Mouse (Mus musculus) neural tube, embryonic 14.5 days (tissue): ENCODE data around the gene Sigirr. TPM values are rescaled to one million over a fixed set of nuclear protein-coding genes. Genes with fewer than 3 reads are reported as not detected.

ENCODE experiments used
- ATAC-seq: fragments of 200-750 bp; cut with Nextera tagmentation; 2 replicates; pipeline ENCODE4 v1.8.0; 2017; ENCODE audit warnings: low read depth, mild to moderate bottlenecking, moderate TSS enrichment, moderate library complexity
- H3K27ac ChIP-seq: fragments of 300-500 bp; sonication (generic); 2 replicates; pipeline ENCODE4 v1.5.1; 2014; ENCODE audit warnings: low read depth, mild to moderate bottlenecking, control low read depth, low read length, moderate library complexity, mixed read lengths
- H3K27me3 ChIP-seq: fragments of 300-500 bp; sonication (generic); 2 replicates; pipeline ENCODE4 v1.6.1; 2014; ENCODE audit warnings: low read length; ENCODE audit not compliant: control insufficient read depth, insufficient read depth
- H3K36me3 ChIP-seq: fragments of 300-500 bp; sonication (generic); 2 replicates; pipeline ENCODE4 v1.6.1; 2014; ENCODE audit warnings: low read length, mixed read lengths; ENCODE audit not compliant: control insufficient read depth, insufficient read depth
- H3K4me1 ChIP-seq: fragments of 300-500 bp; sonication (generic); 2 replicates; pipeline ENCODE4 v1.6.1; 2014; ENCODE audit warnings: low read length; ENCODE audit not compliant: control insufficient read depth, insufficient read depth
- H3K4me2 ChIP-seq: fragments of 300-500 bp; sonication (generic); 2 replicates; pipeline ENCODE4 v1.6.1; 2014; ENCODE audit warnings: mild to moderate bottlenecking, low read depth, low read length, control low read depth
- H3K4me3 ChIP-seq: fragments of 300-500 bp; sonication (generic); 2 replicates; pipeline ENCODE4 v1.5.1; 2014; ENCODE audit warnings: low read depth, low read length, control low read depth, mixed read lengths
- H3K9ac ChIP-seq: fragments of 300-500 bp; sonication (generic); replicated peaks from 2 replicates; pipeline ENCODE4 v1.6.1; 2014; ENCODE audit warnings: low read depth, mild to moderate bottlenecking, control low read depth, low read length, mixed read lengths
- H3K9me3 ChIP-seq: fragments of 300-500 bp; sonication (generic); 2 replicates; pipeline ENCODE4 v1.6.1; 2016; ENCODE audit warnings: low read length; ENCODE audit not compliant: control insufficient read depth
- WGBS: fragments of 180-500 bp; shearing (Covaris S2); extraction: QIAGEN DNeasy Blood & Tissue Kit; methylation state at CpG from one replicate; pipeline ENCODE4 v1.1.7; 2014; 5-methylcytosine and 5-hydroxymethylcytosine counted together
- polyA plus RNA-seq: library from polyadenylated mRNA; unstranded; fragments of >200 nt; fragmentation: Nextera tagmentation; extraction: Ambion mirVana; gene quantifications from 2 replicates; pipeline ENCODE4 v1.2.1, GENCODE M21; 2014

The Sigirr gene
- polyA plus RNA-seq, 1 experiment from 2014 or later = 1.2 TPM

DNA sequence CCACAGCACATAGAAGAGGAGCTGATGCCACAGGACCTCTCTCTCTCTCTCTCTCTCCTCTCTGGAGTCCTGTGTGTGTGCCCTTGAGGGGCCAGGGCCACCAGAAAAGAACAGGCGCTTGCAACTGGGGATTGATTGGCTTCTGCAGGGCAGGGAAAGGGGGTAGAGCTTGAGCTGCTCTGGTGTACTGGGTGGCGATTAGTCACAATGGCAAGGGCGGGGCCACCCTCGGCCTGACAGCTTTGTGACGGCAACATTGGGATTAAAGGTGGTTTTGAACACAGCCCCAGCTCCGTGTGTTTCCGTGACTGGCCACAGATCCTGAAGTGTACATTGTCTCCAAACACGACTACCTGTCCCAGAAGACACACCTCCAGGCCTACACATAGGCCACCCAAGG is 10.1 kb downstream of the Sigirr start:
- Histone ChIP-seq H3K9ac (no peak overlapping the region), H3K4me1 (no peaks in the 10 kb centered on the region), H3K36me3 (no peaks in the 10 kb centered on the region), H3K27ac (no peak overlapping the region), H3K27me3 (0 out of 2 replicates have a peak, but pooled peaks cover 3% of the 10 kb centered on the region), H3K4me3 (no peak overlapping the region), H3K4me2 (no peak overlapping the region), H3K9me3 (no peaks in the 10 kb centered on the region)
- no peak for ATAC-seq
- WGBS = 58% methylated on average over 8 of the region's 8 CpGs

DNA sequence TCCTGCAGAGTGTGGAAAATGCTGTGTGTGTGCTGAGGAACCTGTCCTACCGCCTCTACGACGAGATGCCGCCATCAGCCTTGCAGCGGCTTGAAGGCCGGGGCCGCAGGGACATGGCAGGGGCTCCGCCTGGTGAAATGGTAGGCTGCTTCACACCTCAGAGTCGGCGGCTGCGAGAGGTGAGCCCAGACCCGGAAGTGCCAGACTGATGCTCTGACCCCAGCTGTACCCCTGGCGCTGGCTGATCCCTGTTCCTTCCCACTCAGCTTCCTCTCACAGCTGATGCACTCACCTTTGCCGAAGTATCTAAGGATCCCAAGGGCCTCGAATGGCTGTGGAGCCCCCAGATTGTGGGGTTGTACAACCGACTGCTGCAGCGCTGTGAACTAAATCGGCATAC is 11.9 kb downstream of the Sigirr start:
- no peak for ATAC-seq
- Histone ChIP-seq H3K9ac (no peak overlapping the region), H3K36me3 (no peaks in the 10 kb centered on the region), H3K27ac (no peak overlapping the region), H3K9me3 (no peaks in the 10 kb centered on the region), H3K4me3 (no peak overlapping the region), H3K27me3 (0 out of 2 replicates have a peak, but pooled peaks cover 3% of the 10 kb centered on the region), H3K4me2 (no peak overlapping the region), H3K4me1 (no peaks in the 10 kb centered on the region)
- WGBS = 16% methylated on average over 18 of the region's 18 CpGs

DNA sequence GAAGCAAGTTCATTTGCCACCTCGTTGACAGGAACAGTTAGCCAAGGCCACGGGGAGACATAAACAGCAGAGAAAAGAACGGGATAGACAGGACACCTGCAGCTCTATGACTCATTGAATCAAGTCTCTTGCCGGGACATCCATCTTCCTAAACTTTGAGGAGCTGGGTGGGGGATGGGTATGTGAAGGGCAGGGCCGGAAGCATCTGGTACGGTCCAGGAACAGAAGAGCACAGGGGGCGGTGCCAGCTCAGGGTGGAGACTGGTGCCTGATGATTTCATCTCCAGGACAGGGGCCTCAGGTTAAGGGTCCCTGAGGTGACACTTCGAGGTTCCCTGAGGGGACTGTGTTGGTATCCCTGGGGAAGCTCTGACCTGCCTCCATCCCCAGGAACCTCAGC is 12.5 kb downstream of the Sigirr start:
- Histone ChIP-seq H3K9me3 (no peaks in the 10 kb centered on the region), H3K27me3 (0 out of 2 replicates have a peak, but pooled peaks cover 3% of the 10 kb centered on the region), H3K9ac (no peak overlapping the region), H3K4me3 (no peak overlapping the region), H3K27ac (no peak overlapping the region), H3K4me1 (no peaks in the 10 kb centered on the region), H3K4me2 (no peak overlapping the region), H3K36me3 (no peaks in the 10 kb centered on the region)
- 32% methylated on average over 8 of the region's 8 CpGs for WGBS
- no peak for ATAC-seq

DNA sequence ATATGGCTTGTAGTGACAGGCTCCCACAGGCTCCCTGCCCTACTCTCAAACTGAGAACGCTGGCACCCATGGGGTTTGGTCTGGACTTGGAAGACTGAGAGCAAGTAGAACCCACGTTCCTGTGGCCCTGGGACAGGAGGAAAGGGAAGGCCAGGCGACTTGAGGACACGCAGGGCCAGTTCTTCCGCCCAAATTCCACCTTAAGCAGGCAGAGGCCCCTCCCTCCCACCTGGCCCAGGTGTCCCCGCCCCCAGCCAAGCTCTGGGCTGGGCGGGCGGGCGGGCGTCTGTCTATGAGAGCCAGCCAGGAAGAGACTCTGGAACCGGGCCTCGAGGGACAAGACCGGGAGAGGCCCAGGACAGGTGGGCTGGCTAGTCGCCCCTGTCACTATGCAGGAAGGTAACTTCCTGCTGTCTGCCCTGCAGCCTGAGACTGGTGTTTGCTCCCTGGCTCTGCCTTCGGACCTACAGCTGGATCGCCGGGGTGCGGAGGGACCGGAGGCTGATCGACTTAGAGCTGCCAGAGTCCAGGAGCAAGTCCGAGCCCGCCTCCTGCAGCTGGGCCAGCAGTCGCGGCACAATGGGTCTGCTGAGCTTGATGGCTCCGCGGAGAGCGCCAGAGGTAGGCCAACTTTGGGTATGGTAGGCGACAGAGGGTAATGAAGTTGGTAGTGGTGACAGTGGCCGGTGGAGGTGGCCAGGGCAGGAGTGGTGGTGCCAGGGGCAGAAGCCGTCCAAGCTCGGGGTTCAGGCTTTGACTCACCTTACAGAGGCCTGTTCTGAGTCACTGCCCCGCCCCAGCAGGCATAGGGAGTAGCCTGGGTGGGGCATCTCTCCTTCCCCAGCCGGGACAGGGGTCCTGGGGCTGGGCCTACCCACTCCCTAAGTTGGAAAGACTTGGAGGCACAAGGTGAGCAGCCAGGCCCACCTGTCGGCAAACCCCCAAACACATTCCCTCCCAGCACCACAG is 20.6 kb downstream of the Sigirr start:
- ATAC-seq = no peak
- Histone ChIP-seq H3K4me1 (no peaks in the 10 kb centered on the region), H3K9ac (no peak overlapping the region), H3K9me3 (no peaks in the 10 kb centered on the region), H3K4me3 (no peak overlapping the region), H3K4me2 (no peak overlapping the region), H3K36me3 (no peaks in the 10 kb centered on the region), H3K27me3 (no peaks in the 10 kb centered on the region), H3K27ac (no peak overlapping the region)
- 28% methylated on average over 34 of the region's 34 CpGs for WGBS

DNA sequence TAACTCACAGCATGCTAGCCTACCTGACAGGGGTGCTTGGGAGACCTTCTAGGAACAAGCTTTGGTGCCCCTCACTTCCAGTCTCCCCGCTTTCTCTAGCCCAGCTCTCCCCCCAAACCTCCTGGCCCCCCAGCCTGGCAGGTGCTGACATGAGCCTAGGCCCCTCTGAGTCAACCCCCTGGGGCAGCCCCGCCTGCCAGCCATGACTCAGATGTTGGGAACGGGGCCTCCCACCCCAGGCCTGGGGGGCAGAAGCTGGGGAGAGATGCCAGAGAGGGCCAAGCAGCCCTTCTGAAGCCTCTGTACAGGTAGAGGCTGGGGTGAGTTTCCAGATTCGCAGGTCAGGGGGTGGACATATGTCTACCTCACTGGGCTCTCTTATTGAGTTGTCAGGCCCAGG is 21.5 kb downstream of the Sigirr start:
- Histone ChIP-seq H3K9ac (no peak overlapping the region), H3K4me1 (no peaks in the 10 kb centered on the region), H3K27me3 (no peaks in the 10 kb centered on the region), H3K4me3 (no peak overlapping the region), H3K27ac (no peak overlapping the region), H3K4me2 (no peak overlapping the region), H3K36me3 (no peaks in the 10 kb centered on the region), H3K9me3 (no peaks in the 10 kb centered on the region)
- no peak for ATAC-seq
- WGBS = 84% methylated on average over 4 of the region's 4 CpGs

DNA sequence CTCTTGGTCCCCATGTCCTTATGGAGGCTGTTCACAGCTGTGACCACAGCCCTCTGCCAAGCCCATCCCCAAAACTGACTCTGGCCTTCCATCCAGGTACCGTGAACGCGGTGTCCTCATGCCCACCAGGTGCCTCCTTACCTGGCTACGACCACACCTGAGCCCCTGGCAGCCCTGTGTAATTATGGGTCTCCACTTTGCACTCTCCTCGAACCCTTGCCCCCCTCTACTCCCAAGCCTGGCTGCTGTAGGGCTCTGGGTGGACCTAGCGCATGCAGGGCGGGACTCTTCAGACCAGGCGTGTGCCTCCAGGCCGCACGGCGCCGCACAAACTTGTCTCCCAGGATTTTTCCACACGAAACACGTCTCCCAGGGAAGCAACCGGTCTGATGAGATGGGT is 22.5 kb downstream of the Sigirr start, which contains the start of gene Pkp3:
Gene Pkp3 (plus strand): TSS at position 378 of the 400 bp plus-strand sequence.
- no peaks in the 10 kb centered on the region for H3K9me3 ChIP-seq

DNA sequence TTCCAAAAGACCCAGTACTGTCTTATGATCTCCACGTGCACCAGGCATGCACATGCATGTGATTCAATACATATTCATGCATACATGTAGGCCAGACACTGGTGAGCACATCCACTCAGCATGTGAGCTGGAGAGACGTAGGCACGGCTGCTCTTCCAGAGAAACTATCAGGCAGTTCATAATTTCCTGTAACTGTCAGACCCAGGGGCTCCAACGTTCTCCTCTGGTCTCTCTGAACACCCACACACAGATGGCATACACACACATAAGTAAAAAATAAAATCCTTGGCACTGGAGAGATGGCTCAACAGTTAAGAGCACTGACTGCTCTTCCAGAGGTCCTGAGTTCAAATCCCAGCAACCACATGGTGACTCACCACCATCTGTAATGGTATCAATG is 26.6 kb downstream of the Sigirr start:
- Histone ChIP-seq H3K4me1 (0 out of 2 replicates have a peak, but pooled peaks cover 4% of the 10 kb centered on the region), H3K4me2 (no peak overlapping the region), H3K27ac (no peak overlapping the region), H3K9me3 (no peaks in the 10 kb centered on the region), H3K4me3 (no peak overlapping the region), H3K36me3 (peaks cover 2% of the 10 kb centered on the region; the same call in 1 of the 2 replicates), H3K9ac (no peak overlapping the region), H3K27me3 (no peaks in the 10 kb centered on the region)
- WGBS = 78% methylated on average over 4 of the region's 4 CpGs
- ATAC-seq = no peak

More for the DNA sequence above, 22.5 kb downstream of the Sigirr start, which contains the start of gene Pkp3:
- WGBS = 92% methylated on average over 15 of the region's 15 CpGs
- Histone ChIP-seq H3K9ac (no peak within 1 kb of the TSS), H3K4me1 (no peaks in the 10 kb centered on the region), H3K36me3 (no peaks in the 10 kb centered on the region), H3K4me2 (no peak within 1 kb of the TSS), H3K4me3 (no peak within 1 kb of the TSS), H3K27me3 (no peaks in the 10 kb centered on the region), H3K27ac (no peak within 1 kb of the TSS)
- ATAC-seq = no peak

DNA sequence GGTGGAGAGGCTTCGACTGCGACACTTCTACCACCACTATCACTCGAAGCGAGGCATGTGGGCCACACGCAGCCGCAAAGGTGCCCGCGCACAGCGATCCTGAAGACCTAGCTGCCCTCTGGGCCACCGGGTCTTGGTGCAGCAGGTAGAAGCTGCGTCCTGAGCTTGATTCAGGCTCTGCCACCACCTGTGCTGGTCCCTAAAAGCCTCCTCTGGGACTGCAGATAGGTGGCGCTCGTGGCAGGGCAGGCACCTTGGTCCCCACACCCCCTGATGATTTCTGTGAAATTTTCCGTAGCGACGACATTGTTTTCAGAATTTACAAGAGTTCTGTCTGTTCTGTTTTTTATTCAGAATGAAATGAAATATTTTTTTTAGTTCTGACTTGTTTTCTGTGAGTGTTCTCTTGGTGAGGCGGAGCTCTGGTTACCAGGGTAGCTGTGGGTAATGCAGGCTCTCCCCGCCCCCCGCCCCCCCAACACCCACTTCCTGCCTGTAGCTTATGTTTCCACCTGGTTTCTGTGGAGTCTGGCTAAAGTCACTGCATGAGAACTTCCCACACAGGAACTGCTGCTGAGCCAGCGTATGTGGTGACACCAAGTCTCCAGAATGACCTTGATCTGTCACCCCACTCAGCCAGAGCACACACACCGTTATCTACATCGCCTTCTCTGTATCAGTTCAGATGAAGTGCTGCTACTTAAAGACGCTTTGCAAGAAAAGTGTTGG is 28.2 kb downstream of the Sigirr start:
- 37% methylated on average over 23 of the region's 23 CpGs for WGBS
- Histone ChIP-seq H3K4me3 (no peak overlapping the region), H3K27ac (no peak overlapping the region), H3K4me1 (0 out of 2 replicates have a peak, but pooled peaks cover 4% of the 10 kb centered on the region), H3K4me2 (no peak overlapping the region), H3K9ac (no peak overlapping the region), H3K36me3 (peaks cover 18% of the 10 kb centered on the region), H3K27me3 (no peaks in the 10 kb centered on the region), H3K9me3 (no peaks in the 10 kb centered on the region)
- ATAC-seq = no peak
